Mouse (Mus musculus) bone marrow, adult 2 months (tissue): ENCODE results near the gene Ppa2.

Experiments
- CTCF ChIP-seq: fragments of 200-500 bp; IDR thresholded peaks from 2 replicates; pipeline ENCODE4 v1.5.1; 2011; ENCODE audit warnings: low read length, control low read depth; ENCODE audit not compliant: control insufficient read depth, insufficient read depth
- POLR2A ChIP-seq: fragments of 200-500 bp; IDR thresholded peaks from 2 replicates; pipeline ENCODE4 v1.6.1; 2011; ENCODE audit warnings: low read depth, mild to moderate bottlenecking, control low read depth, low read length, borderline replicate concordance; ENCODE audit not compliant: control insufficient read depth

DNA sequence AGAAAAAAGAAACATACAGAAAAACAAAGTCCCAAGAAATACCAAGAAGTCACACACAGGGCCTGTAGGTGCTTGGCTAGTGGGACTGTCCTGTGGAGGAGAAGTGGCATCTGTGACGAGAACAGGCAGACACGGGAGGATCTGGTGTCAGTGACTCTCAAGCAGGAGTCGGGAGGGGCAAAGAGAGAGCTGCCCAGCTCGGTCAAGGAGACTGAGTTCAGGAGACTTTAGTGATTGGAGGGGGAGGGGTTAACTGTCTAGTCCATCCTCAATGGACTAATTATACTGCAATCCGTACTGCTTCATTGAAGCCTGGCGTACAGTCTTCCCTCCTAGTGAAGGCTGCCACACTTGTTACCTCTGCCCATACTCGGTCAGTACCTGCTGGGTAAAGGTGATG, 77.4 kb downstream of the Ppa2 start:
- TF ChIP-seq CTCF (no peak), POLR2A (no peak)
